Mouse (Mus musculus) kidney, postnatal 14 days (tissue): ENCODE measurements around the gene Ccdc120.

Experiments
- DNase-seq: peaks from one replicate; pipeline ENCODE4 v3.0.0; 2022; ENCODE audit warnings: mixed read lengths

Gene Ccdc120

GRCm38 (mm10) chrX:7690486-7690885 is 60.2 kb downstream of the Ccdc120 start:
- no peak for DNase-seq

- DNase-seq: no peak
Observed at GRCm38 (mm10) chrX:7688321-7688720, 62.4 kb downstream of the Ccdc120 start.
